Mouse (Mus musculus) megakaryocyte, adult 5-6 weeks (primary cell): Measurements from ENCODE around the gene Fam114a2. TPM values are rescaled to one million over a fixed set of nuclear protein-coding genes. Genes with fewer than 3 reads are reported as not detected.

Source experiments
- ATAC-seq: 2 replicates; pipeline ENCODE4 v1.8.0; 2016; ENCODE audit warnings: mild to moderate bottlenecking, inconsistent platforms; ENCODE audit not compliant: poor library complexity, severe bottlenecking
- total RNA-seq, 2 experiments: library from RNA; stranded (forward) in 1 of 2; stranded (reverse) in 1 of 2; fragments of 153-499, 151-499 nt in 1 of 2; fragments of 221-1000, 200-1000 nt in 1 of 2; gene quantifications; 2 replicates each; pipeline versions ENCODE4 v1.2.3 to v1.2.4; 2015 to 2017

Fam114a2 gene
- total RNA-seq, 2 experiments from 2014 or later: 32.6 to 43.6 TPM

DNA sequence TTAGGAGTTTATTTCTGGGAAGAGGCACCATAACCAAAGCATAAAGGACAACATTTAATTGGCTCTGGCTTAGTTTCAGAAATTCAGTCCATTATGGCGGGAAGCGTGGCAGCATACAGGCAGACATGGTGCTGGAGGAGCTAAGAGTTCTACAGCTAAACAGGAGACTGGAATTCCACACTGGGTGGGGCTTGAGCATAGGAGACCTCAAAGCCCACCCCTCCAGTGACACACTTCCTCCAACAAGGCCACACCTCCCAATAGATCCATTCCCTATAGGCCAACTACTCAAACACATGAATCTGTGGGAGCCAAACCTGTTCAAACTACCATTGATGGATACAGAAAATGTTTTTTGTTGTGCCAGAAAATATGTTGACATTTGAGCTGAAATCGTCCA is 2.8 kb upstream of the Fam114a2 start:
- ATAC-seq: no peak

DNA sequence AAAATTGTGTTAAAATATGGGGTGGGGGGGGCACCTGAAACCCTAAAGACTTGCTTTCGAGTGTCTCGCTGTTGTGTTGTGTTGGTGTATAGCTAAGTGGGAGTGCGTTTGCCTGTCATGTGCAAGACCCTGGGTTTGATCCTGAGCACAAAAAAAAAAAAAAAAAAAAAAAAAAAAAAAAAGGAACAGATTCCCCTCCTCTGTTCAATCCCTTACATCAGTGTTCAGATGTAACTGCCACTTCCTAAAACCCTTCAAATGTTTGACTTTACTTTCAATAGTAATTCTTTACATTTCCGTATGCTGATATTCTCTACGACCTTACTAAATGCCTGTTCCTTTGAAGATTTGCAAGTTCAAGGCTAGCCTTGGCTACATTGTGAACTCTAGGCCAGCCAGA is 887 bp upstream of the Fam114a2 start:
- no peak for ATAC-seq

DNA sequence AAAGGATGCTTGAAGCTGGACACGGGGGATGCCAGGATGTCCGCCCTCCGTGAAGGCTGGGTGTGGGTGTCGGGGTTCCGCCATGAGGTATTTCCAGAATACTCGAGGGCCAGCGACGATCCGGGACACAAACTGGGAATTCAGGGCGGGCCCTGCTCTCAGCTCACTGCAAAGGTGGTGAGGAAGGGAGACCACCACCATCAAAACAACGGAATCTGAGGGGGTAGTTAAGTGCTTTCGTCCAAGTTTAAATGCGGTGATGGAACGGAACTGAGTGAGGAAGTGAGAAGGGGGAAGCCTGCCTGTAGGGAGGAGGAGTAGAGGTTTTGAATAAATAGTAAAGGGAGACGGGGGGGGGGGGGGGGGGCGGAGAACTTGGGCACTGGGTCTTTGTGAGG is 333 bp upstream of the Fam114a2 start:
- peak; percentile 60 for ATAC-seq

GRCm38 (mm10) chr11:57516946-57517441 is 1.4 kb downstream of the Fam114a2 start:
- no peak for ATAC-seq

GRCm38 (mm10) chr11:57515218-57515617 is 3.2 kb downstream of the Fam114a2 start:
- ATAC-seq: no peak

- ATAC-seq: no peak
Observed at GRCm38 (mm10) chr11:57506899-57507298, 11.5 kb downstream of the Fam114a2 start.

DNA sequence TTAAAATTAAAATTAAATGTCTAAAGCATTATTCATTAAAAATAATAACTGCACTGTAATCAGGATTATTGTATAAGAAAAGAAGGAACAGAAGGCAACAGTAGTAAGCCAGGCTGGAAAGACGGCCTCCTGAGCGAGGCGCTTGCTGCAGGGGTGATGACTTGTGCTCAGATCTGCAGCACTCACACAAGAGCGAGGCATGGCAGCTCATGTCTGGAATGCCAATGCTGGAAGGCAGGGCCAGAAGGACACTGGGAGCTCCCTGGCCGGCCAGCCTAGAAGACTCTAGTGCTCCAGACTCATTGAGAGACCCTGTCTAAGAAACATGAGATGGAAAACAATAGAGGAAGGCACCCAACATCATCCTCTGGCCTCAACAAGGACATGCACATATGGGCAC is 15.3 kb downstream of the Fam114a2 start:
- no peak for ATAC-seq

DNA sequence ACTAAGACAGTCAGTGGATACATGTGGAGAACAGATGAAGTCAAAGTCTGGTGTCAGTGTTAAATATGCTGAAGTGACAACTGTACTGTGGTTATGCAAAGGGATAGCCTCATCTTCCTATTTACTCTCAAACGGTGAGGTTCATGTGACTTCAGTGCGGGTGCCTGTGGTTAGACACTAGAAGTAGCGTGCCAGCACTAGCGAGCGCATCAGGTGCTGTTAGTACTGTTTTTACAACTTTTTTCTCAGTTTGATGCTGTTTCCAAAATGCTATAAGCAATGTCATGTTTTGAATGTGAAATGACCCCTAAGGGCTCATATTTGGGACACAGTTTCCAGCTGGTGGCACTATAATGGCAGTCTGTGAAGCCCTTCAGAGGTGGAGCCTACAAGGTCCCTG is 20.2 kb downstream of the Fam114a2 start:
- no peak for ATAC-seq

DNA sequence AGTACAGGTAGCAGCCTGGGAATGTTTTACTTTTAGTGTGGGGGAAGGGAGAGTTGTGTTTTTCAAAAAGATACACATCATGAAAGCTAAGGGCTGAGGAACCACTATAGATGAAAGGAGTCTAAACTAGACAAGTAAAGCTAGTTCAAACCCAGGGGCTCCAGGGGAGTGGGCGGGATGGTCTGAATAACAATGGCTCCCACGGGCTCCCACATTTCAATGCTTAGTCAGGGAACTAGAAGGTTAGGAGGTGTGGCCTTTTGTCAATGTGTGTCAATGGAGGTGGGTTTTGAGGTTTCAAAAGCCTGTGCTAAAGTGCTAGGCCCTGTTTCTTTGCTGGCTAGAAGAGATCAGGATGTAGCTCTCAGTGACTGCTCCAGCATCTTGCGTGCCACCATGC is 20.7 kb downstream of the Fam114a2 start:
- ATAC-seq: no peak

GRCm38 (mm10) chr11:57496462-57497039 is 21.9 kb downstream of the Fam114a2 start:
- no peak for ATAC-seq

GRCm38 (mm10) chr11:57488436-57488835 is 30.0 kb downstream of the Fam114a2 start:
- ATAC-seq: peak; percentile 56

DNA sequence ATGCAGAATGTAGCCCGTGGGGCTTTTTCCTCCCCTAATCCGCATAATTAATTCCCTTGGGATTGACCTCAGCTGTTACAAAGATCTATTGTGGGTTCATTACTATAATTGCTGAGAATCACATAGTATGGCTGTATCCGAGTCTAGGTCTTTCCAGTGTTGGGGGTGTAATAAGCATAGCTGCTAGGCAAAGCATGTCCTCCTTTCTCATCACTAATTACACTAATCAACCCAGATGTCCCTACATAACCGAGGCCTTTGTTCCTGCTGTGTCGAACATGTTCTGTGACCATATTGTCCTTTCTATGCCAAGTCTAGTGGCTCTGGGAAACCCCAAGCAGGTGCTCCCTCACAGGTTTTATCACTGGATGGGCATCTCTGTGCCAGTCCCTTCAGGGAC is 40.3 kb downstream of the Fam114a2 start:
- ATAC-seq: no peak

DNA sequence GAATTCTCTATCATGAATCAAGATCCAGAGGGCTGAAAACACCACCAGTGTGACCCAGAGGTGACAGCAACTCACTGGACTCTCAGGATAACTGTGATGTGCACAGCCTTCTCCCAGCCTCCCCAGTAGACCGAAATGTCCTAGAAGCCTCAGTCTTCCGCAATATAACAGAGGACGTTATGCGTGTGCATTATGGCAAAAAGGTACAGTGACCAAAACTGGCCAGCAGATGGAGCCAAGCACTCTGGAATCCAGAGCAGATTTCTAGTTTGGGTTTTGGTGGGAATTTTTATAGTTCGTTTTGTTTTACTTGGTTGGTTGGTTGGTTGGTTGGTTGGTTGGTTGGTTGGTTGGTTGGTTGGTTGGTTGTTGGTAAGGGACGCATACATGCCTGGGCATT is 43.3 kb downstream of the Fam114a2 start:
- ATAC-seq: peak; percentile 59

- no peak for ATAC-seq
Observed at GRCm38 (mm10) chr11:57474296-57474941, 44.0 kb downstream of the Fam114a2 start.

DNA sequence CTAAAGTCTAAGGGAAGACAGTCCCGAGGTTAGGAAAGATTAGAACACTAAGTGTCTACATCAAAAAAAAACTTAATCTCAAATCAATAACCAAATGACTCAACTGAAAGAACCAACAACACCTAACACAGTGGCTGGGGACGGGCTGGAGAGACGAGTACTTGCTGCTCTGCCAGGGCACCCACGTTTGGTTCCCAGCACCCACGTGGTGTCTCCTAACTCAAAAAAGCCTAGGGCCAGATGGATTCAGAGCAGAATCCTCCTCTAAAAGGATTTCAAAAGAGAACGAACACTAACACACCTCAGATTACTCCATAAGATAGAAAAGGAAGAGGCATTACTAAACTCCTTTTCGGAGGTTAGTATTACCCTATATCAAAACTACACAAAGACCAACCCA is 47.4 kb downstream of the Fam114a2 start:
- ATAC-seq: no peak

DNA sequence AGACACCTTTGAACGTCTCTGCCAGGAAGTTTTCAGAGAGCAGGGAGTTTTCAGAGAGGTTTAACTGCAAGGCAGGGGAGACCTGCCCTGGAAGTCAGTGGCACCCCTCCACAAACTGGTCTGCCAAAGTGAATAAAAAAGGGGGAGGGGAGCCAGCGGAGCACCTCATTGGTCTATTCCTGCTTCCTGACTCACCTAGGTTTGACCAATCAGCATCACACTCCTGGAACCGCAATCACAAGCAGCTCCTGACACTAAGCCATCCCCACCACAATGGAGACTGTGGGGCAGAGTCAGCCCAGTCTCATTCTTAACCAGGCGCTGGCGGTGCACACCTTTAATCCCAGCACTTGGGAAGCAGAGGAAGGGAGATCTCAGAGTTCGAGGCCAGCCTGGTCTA is 48.4 kb downstream of the Fam114a2 start:
- no peak for ATAC-seq

- ATAC-seq: no peak
Observed at GRCm38 (mm10) chr11:57468706-57469105, 49.7 kb downstream of the Fam114a2 start.

- ATAC-seq: peak; percentile 81
Observed at GRCm38 (mm10) chr11:57467159-57468110, 51.0 kb downstream of the Fam114a2 start.

DNA sequence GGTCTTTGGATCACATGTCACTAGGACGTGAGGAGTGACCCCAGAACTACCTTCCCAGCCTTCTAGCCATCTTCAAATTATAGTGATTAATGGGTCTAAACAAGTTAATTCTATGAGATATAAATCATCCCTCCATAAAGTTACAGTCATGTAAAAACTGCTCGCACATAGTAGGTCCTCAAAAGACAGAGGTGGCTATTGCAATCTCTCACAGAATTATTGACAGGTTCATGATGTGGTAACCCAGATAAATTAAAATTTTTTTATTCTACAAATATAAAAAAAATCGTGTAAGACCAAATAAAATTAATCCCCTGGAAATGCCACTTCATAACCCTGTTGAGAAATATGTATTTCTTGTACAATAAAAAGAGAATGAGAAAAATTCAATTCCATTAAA is 52.6 kb downstream of the Fam114a2 start:
- no peak for ATAC-seq

GRCm38 (mm10) chr11:57465025-57465424 is 53.4 kb downstream of the Fam114a2 start:
- ATAC-seq: no peak

- no peak for ATAC-seq
Observed at GRCm38 (mm10) chr11:57459759-57460158, 58.7 kb downstream of the Fam114a2 start.

- no peak for ATAC-seq
Observed at GRCm38 (mm10) chr11:57454421-57454820, 64.0 kb downstream of the Fam114a2 start.
